Comparison of ENCODE assay signal across 20 mouse cellular contexts in genomic region chr7:84165288-84165687, GRCm38 (mm10). TPM values are rescaled to one million over a fixed set of nuclear protein-coding genes. Genes with fewer than 3 reads are reported as not detected.
DNase-seq lines count a peak whose midpoint lies in the region; ATAC-seq and TF ChIP-seq lines count a peak whose summit lies in the region.
"Had no signal": no experiment of that assay in that cellular context is flagged by ENCODE, and none has a peak within 500 bp of the region (broad histone marks: within the 10 kb centered on the region; RNA-seq: fewer than 3 reads in every experiment).

No protein-coding gene starts in this region.

- H3K4me2 ChIP-seq in midbrain, embryonic 14.5 days (ENCODE audit: low read length), result no peak overlapping the region
- H3K4me2 ChIP-seq: embryonic facial prominence, embryonic 12.5 days; forebrain, embryonic 13.5 days; limb, embryonic 12.5 days had no signal

- H3K9me3 ChIP-seq in midbrain, embryonic 14.5 days (ENCODE audit: control insufficient read depth, low read length), result no peaks in the 10 kb centered on the region
- H3K9me3 ChIP-seq: embryonic facial prominence, embryonic 12.5 days; forebrain, embryonic 13.5 days; heart, embryonic 10.5 days; limb, embryonic 12.5 days; midbrain, embryonic 10.5 days had no signal

- no peak for ATAC-seq in midbrain, embryonic 14.5 days (ENCODE audit: low FRiP score, low TSS enrichment)
- ATAC-seq in erythroid progenitor cell, adult 5-6 weeks (replicated peaks; ENCODE audit: low FRiP score, poor library complexity, severe bottlenecking), result no peak
- ATAC-seq: forebrain, embryonic 13.5 days; hindbrain, postnatal 0 days had no signal

- no peaks in the 10 kb centered on the region for H3K27me3 ChIP-seq in kidney, adult 2 months (replicated peaks; ENCODE audit: control insufficient read depth, insufficient read depth, low read length)
- no peaks in the 10 kb centered on the region for H3K27me3 ChIP-seq in thymus, adult 2 months (ENCODE audit: control insufficient read depth, insufficient read depth, low read length)
- H3K27me3 ChIP-seq in midbrain, embryonic 14.5 days (ENCODE audit: control insufficient read depth, insufficient read depth, low read length), result no peaks in the 10 kb centered on the region
- H3K27me3 ChIP-seq: embryonic facial prominence, embryonic 12.5 days; forebrain, embryonic 13.5 days; limb, embryonic 12.5 days had no signal

- H3K9ac ChIP-seq in midbrain, embryonic 14.5 days (replicated peaks; ENCODE audit: low read length), result no peak overlapping the region
- H3K9ac ChIP-seq: embryonic facial prominence, embryonic 12.5 days; forebrain, embryonic 13.5 days; limb, embryonic 12.5 days; liver, embryonic 14.5 days had no signal

- TF ChIP-seq POLR2A in kidney, adult 2 months (IDR thresholded peaks at IDR 0.05; ENCODE audit: low read depth, low read length), result no peak
- no peak for TF ChIP-seq POLR2A in thymus, adult 2 months (IDR thresholded peaks at IDR 0.05; ENCODE audit: control insufficient read depth, extremely low read depth, insufficient read depth, low read length, poor library complexity)

- H3K36me3 ChIP-seq in kidney, adult 2 months (ENCODE audit: control insufficient read depth, insufficient read depth, low read length), result no peaks in the 10 kb centered on the region
- H3K36me3 ChIP-seq in thymus, adult 2 months (ENCODE audit: control insufficient read depth, insufficient read depth, low read length), result no peaks in the 10 kb centered on the region
- H3K36me3 ChIP-seq in midbrain, embryonic 14.5 days (ENCODE audit: control insufficient read depth, insufficient read depth, low read length), result no peaks in the 10 kb centered on the region
- H3K36me3 ChIP-seq: embryonic facial prominence, embryonic 12.5 days; heart, embryonic 10.5 days; limb, embryonic 12.5 days; midbrain, embryonic 10.5 days had no signal

- H3K4me3 ChIP-seq in kidney, adult 2 months (ENCODE audit: insufficient read depth, low read depth, low read length), result no peak overlapping the region
- no peak overlapping the region for H3K4me3 ChIP-seq in thymus, adult 2 months (ENCODE audit: control insufficient read depth, insufficient read depth, low read length)
- no peak overlapping the region for H3K4me3 ChIP-seq in midbrain, embryonic 14.5 days (replicated peaks; ENCODE audit: low read depth, low read length)
- H3K4me3 ChIP-seq: embryonic facial prominence, embryonic 12.5 days; erythroblast, embryonic 14.5 days; forebrain, embryonic 13.5 days; gastrocnemius, adult 2 months; heart, embryonic 10.5 days; limb, embryonic 12.5 days; midbrain, embryonic 10.5 days had no signal

- no peak for DNase-seq in kidney, adult 2 months
- no peak for DNase-seq in kidney, adult 8-10 months
- DNase-seq in thymus, adult 2 months, result peak; percentile 13
- no peak for DNase-seq in thymus, postnatal 25 days
- DNase-seq in induced T-regulatory cell, adult 2 months (ENCODE audit: low read depth), result peak; percentile 61
- no peak for DNase-seq in midbrain, embryonic 14.5 days
- DNase-seq: adrenal gland, postnatal 25 days; cerebellum, adult 9-11 months; gastrocnemius, adult 2 months; right cerebral cortex, postnatal 14 days had no signal

- 56% methylated on average over 3 of the region's 3 CpGs for WGBS in kidney, adult 2 months
- WGBS in thymus, adult 2 months, result 57% methylated on average over 3 of the region's 3 CpGs
- WGBS in midbrain, embryonic 14.5 days, result 62% methylated on average over 3 of the region's 3 CpGs

- peak overlapping the region; percentile 32; the same call in 1 of the 2 replicates for H3K27ac ChIP-seq in kidney, adult 2 months (ENCODE audit: insufficient read depth, low read depth, low read length)
- peak overlapping the region; percentile 31 for H3K27ac ChIP-seq in thymus, adult 2 months (ENCODE audit: control insufficient read depth, insufficient read depth, low read length)
- H3K27ac ChIP-seq in midbrain, embryonic 14.5 days (replicated peaks; ENCODE audit: low read depth, low read length), result no peak overlapping the region
- H3K27ac ChIP-seq: embryonic facial prominence, embryonic 12.5 days; forebrain, embryonic 13.5 days; gastrocnemius, adult 2 months; heart, embryonic 10.5 days; hindbrain, postnatal 0 days; limb, embryonic 12.5 days; liver, embryonic 14.5 days; macrophage; midbrain, embryonic 10.5 days had no signal

- no peak for TF ChIP-seq CTCF in kidney, adult 2 months (conservative IDR thresholded peaks at IDR 0.05; ENCODE audit: insufficient read depth, insufficient read length, low read depth, low read length)
- no peak for TF ChIP-seq CTCF in thymus, adult 2 months (IDR thresholded peaks at IDR 0.05; ENCODE audit: borderline replicate concordance, control insufficient read depth, extremely low read depth, insufficient read depth, low read length, poor library complexity)

- peaks cover 7% of the 10 kb centered on the region; the same call in 1 of the 2 replicates for H3K4me1 ChIP-seq in kidney, adult 2 months (ENCODE audit: control insufficient read depth, insufficient read depth, low read length)
- H3K4me1 ChIP-seq in thymus, adult 2 months (replicated peaks; ENCODE audit: control insufficient read depth, insufficient read depth, low read length), result peaks cover 33% of the 10 kb centered on the region
- no peaks in the 10 kb centered on the region for H3K4me1 ChIP-seq in midbrain, embryonic 14.5 days (ENCODE audit: control insufficient read depth, insufficient read depth, low read length)
- H3K4me1 ChIP-seq: embryonic facial prominence, embryonic 12.5 days; forebrain, embryonic 13.5 days; limb, embryonic 12.5 days; midbrain, embryonic 10.5 days had no signal

RNA-seq across cellular contexts. Expression of gene Abhd17c, which starts 13.6 kb away (rescaled TPM):
- polyA plus RNA-seq in kidney, adult 2 months (2012; rRNA removed), result 151 and 179 TPM in 2 replicates
- 78.7 and 92.3 TPM in 2 replicates for polyA plus RNA-seq in thymus, adult 2 months (2012; rRNA removed)
- 50.3 and 55.7 TPM in 2 replicates for polyA plus RNA-seq in midbrain, embryonic 14.5 days (2014; fragmentation: Nextera tagmentation; extraction: Ambion mirVana)
- 10.1 and 13.7 TPM in 2 replicates for total RNA-seq in erythroid progenitor cell, adult 5-6 weeks (2015; ENCODE audit: low replicate concordance)
- total RNA-seq in erythroid progenitor cell, adult 5-6 weeks (2017; ENCODE audit: low replicate concordance), result 2.3 and 4.3 TPM in 2 replicates

Comparison
In these comparisons a context has a peak if more than half of its experiments do, and no peak if none do; other contexts are left out.
1. DNase-seq: peak in thymus, adult 2 months (single experiment) and induced T-regulatory cell, adult 2 months (single experiment); none in kidney, adult 2 months (single experiment), kidney, adult 8-10 months (0 of 2), thymus, postnatal 25 days (single experiment) and midbrain, embryonic 14.5 days (single experiment).